Mouse (Mus musculus) CH12.LX (cell line): Measurements from ENCODE around the gene Nim1k. TPM values are rescaled to one million over a fixed set of nuclear protein-coding genes. Genes with fewer than 3 reads are reported as not detected.
"Not testable (repeated sequence)": the region's sequence is repeated elsewhere in the genome, so short reads cannot be mapped to it uniquely, and the experiment has no call there.

Experiments used
- DNase-seq: peaks from one replicate; pipeline ENCODE4 v3.0.0-alpha.2; 2013; ENCODE audit errors: extremely low read depth
- H3K27ac ChIP-seq: 2 replicates; pipeline ENCODE4 v1.5.1; 2012; ENCODE audit warnings: low read depth, mild to moderate bottlenecking, control low read depth, moderate library complexity; ENCODE audit not compliant: insufficient read depth
- H3K27me3 ChIP-seq: replicated peaks from 2 replicates; pipeline ENCODE3; 2012; ENCODE audit warnings: inconsistent platforms
- H3K36me3 ChIP-seq, 2 experiments: replicated peaks in 1 of 2; 2 replicates each; pipeline versions ENCODE3 to v1.6.1; 2012; ENCODE audit warnings: inconsistent platforms in 1 of 2, low read length in 1 of 2, mild to moderate bottlenecking in 1 of 2, mixed read lengths in 1 of 2, moderate library complexity in 1 of 2; ENCODE audit not compliant: control insufficient read depth in 1 of 2, insufficient read depth in 1 of 2
- H3K4me1 ChIP-seq, 2 experiments: 2 replicates each; pipeline ENCODE4 v1.6.1; 2012; ENCODE audit warnings: inconsistent platforms in 1 of 2, moderate library complexity in 1 of 2; ENCODE audit not compliant: insufficient read depth in 2 of 2, control insufficient read depth in 1 of 2
- H3K4me2 ChIP-seq: 2 replicates; pipeline ENCODE4 v1.6.1; 2012; ENCODE audit warnings: low read depth, mild to moderate bottlenecking, control low read depth; ENCODE audit not compliant: poor library complexity, insufficient read depth, severe bottlenecking
- H3K4me3 ChIP-seq, 3 experiments: fragments of 150-350 bp in 1 of 3; sonication (generic) in 1 of 3; replicated peaks in 1 of 3; 2 replicates each; pipeline versions ENCODE3 to v1.5.1; 2011 to 2012; ENCODE audit warnings: low read depth in 2 of 3, low read length in 2 of 3, mild to moderate bottlenecking in 2 of 3, moderate library complexity in 2 of 3, control low read depth in 1 of 3, improper control_type of control experiment in 1 of 3, inconsistent platforms in 1 of 3, mixed read lengths in 1 of 3; ENCODE audit not compliant: poor library complexity in 1 of 3
- H3K79me2 ChIP-seq: replicated peaks from 2 replicates; pipeline ENCODE4 v1.6.1; 2012; ENCODE audit warnings: mild to moderate bottlenecking, moderate library complexity; ENCODE audit not compliant: control insufficient read depth, poor library complexity, insufficient read depth, severe bottlenecking; ENCODE audit errors: extremely low read depth
- H3K9ac ChIP-seq: 2 replicates; pipeline ENCODE4 v1.6.1; 2012; ENCODE audit warnings: low read depth, mild to moderate bottlenecking, control low read depth, moderate library complexity; ENCODE audit not compliant: insufficient read depth
- H3K9me3 ChIP-seq: replicated peaks from 2 replicates; pipeline ENCODE3; 2012; ENCODE audit warnings: low read length, inconsistent platforms, mixed read lengths
- CTCF ChIP-seq, 2 experiments: IDR thresholded peaks in 1 of 2; conservative IDR thresholded peaks in 1 of 2; 2 replicates each; pipeline ENCODE4 v1.5.1; 2011 to 2012; ENCODE audit warnings: low read depth in 2 of 2, low read length in 2 of 2, improper control_type of control experiment in 1 of 2, inconsistent platforms in 1 of 2, mild to moderate bottlenecking in 1 of 2, moderate library complexity in 1 of 2
- E2F4 ChIP-seq: IDR thresholded peaks from 2 replicates; pipeline ENCODE4 v1.6.1; 2011; ENCODE audit warnings: low read depth, low read length, improper control_type of control experiment; ENCODE audit not compliant: insufficient replicate concordance
- ETS1 ChIP-seq: conservative IDR thresholded peaks from 2 replicates; pipeline ENCODE4 v1.6.1; 2012; ENCODE audit warnings: low read depth, mild to moderate bottlenecking, inconsistent platforms, low read length, improper control_type of control experiment, moderate library complexity
- HCFC1 ChIP-seq: IDR thresholded peaks from 2 replicates; pipeline ENCODE4 v1.6.1; 2012; ENCODE audit warnings: low read depth, mild to moderate bottlenecking, inconsistent platforms, low read length, improper control_type of control experiment
- IRF4 ChIP-seq: IDR thresholded peaks from 2 replicates; pipeline ENCODE4 v1.6.1; 2014; ENCODE audit warnings: low read depth, mild to moderate bottlenecking, inconsistent platforms, low read length, improper control_type of control experiment
- JUND ChIP-seq: conservative IDR thresholded peaks from 2 replicates; pipeline ENCODE4 v1.6.1; 2011; ENCODE audit warnings: low read depth, low read length, improper control_type of control experiment
- MAX ChIP-seq: IDR thresholded peaks from 2 replicates; pipeline ENCODE4 v1.6.1; 2011; ENCODE audit warnings: low read length, improper control_type of control experiment
- MAZ ChIP-seq: IDR thresholded peaks from 2 replicates; pipeline ENCODE4 v1.6.1; 2012; ENCODE audit warnings: low read depth, mild to moderate bottlenecking, inconsistent platforms, low read length, improper control_type of control experiment, moderate library complexity
- MEF2A ChIP-seq: IDR thresholded peaks from 2 replicates; pipeline ENCODE4 v1.6.1; 2014; ENCODE audit warnings: low read depth, mild to moderate bottlenecking, inconsistent platforms, low read length, improper control_type of control experiment, borderline replicate concordance
- NRF1 ChIP-seq: IDR thresholded peaks from 2 replicates; pipeline ENCODE4 v1.6.1; 2014; ENCODE audit warnings: low read depth, mild to moderate bottlenecking, inconsistent platforms, low read length, improper control_type of control experiment, moderate library complexity
- RCOR1 ChIP-seq: conservative IDR thresholded peaks from 2 replicates; pipeline ENCODE4 v1.6.1; 2012; ENCODE audit warnings: low read depth, mild to moderate bottlenecking, inconsistent platforms, low read length, improper control_type of control experiment
- SIN3A ChIP-seq: IDR thresholded peaks from 2 replicates; pipeline ENCODE4 v1.6.1; 2012; ENCODE audit warnings: low read length, improper control_type of control experiment, inconsistent platforms
- SMC3 ChIP-seq: IDR thresholded peaks from 2 replicates; pipeline ENCODE4 v1.6.1; 2011; ENCODE audit warnings: low read depth, low read length, improper control_type of control experiment
- dilution Hi-C: fragments of 300-500 bp; cut with MboI; formaldehyde crosslinking; loops from 2 replicates; pipeline ENCODE4 v1.14.3; 2020; ENCODE audit warnings: low sequenced_read_pairs; ENCODE audit not compliant: extremely low pct_unique_long_range_greater_than_20kb, extremely low pct_ligation_motif_present
- in situ Hi-C: fragments of 300-500 bp; cut with MboI; formaldehyde crosslinking; loops from 3 replicates; pipeline ENCODE4 v1.14.3; 2019; ENCODE audit warnings: low sequenced_read_pairs, low pct_ligation_motif_present, low pct_unique_long_range_greater_than_20kb, mixed read lengths
- polyA plus RNA-seq: library from polyadenylated mRNA; unstranded; fragments of >175 nt; gene quantifications from 2 replicates; pipeline ENCODE4 v1.2.1, GENCODE M21; 2012; ENCODE audit warnings: low read depth; ENCODE audit not compliant: insufficient read length
- total RNA-seq, 2 experiments: library from RNA; depleted of rRNA; stranded (reverse); fragments of 300-350 nt in 1 of 2; fragments of >200 nt in 1 of 2; gene quantifications; 2 replicates each; pipeline ENCODE4 v1.2.3; 2012 to 2014

Gene Nim1k
- total and polyA plus RNA-seq, 3 experiments = 0.04 to 0.16 (median 0.09) TPM

GRCm38 (mm10) chr13:119706953-119707352 is 48.7 kb downstream of the Nim1k start:
- Histone ChIP-seq H3K4me3 (no peak overlapping the region), H3K4me1 (no peaks in the 10 kb centered on the region), H3K27ac (no peak overlapping the region), H3K9me3 (no peaks in the 10 kb centered on the region), H3K27me3 (no peaks in the 10 kb centered on the region), H3K9ac (no peak overlapping the region), H3K4me2 (no peak overlapping the region), H3K36me3 (peaks cover 33 to 89% of the 10 kb centered on the region in 2 experiments), H3K79me2 (no peaks in the 10 kb centered on the region)
- TF ChIP-seq CTCF (conservative IDR thresholded peaks at IDR 0.05 in 1 of 2, IDR thresholded peaks at IDR 0.05 in 1 of 2; ENCODE audit: low read depth in 2 of 2, low read length in 2 of 2) (0 out of 4 replicates have a peak, but pooled peaks of 1 of the 2 experiments have one; percentile 11), MAX (no peak), NRF1 (no peak)
- in situ Hi-C loops = no loop called here
- DNase-seq = no peak
- dilution Hi-C loops = no loop called here

GRCm38 (mm10) chr13:119706278-119706880 is 49.3 kb downstream of the Nim1k start:
- H3K9ac ChIP-seq, H3K4me3 ChIP-seq, H3K79me2 ChIP-seq, H3K27me3 ChIP-seq, in situ Hi-C loops, H3K27ac ChIP-seq, DNase-seq, H3K9me3 ChIP-seq, H3K4me1 ChIP-seq, dilution Hi-C loops, H3K4me2 ChIP-seq: not testable (repeated sequence)
- peaks cover 33 to 94% of the 10 kb centered on the region in 2 experiments for H3K36me3 ChIP-seq

- Histone ChIP-seq H3K79me2 (peaks cover 4% of the 10 kb centered on the region; the same call in 1 of the 2 replicates), H3K9ac (no peak overlapping the region), H3K27ac (no peak overlapping the region), H3K27me3 (no peaks in the 10 kb centered on the region), H3K9me3 (no peaks in the 10 kb centered on the region), H3K4me1 (no peaks in the 10 kb centered on the region), H3K36me3 (peaks cover 44 to 94% of the 10 kb centered on the region in 2 experiments), H3K4me2 (no peak overlapping the region), H3K4me3 (no peak overlapping the region)
- dilution Hi-C loops = no loop called here
- TF ChIP-seq CTCF (conservative IDR thresholded peaks at IDR 0.05 in 1 of 2, IDR thresholded peaks at IDR 0.05 in 1 of 2; ENCODE audit: low read depth in 2 of 2, low read length in 2 of 2) = no peak
- no peak for TF ChIP-seq SMC3
- in situ Hi-C loops = no loop called here
- DNase-seq = no peak
Measured at GRCm38 (mm10) chr13:119704280-119704679, 51.4 kb downstream of the Nim1k start.

DNA sequence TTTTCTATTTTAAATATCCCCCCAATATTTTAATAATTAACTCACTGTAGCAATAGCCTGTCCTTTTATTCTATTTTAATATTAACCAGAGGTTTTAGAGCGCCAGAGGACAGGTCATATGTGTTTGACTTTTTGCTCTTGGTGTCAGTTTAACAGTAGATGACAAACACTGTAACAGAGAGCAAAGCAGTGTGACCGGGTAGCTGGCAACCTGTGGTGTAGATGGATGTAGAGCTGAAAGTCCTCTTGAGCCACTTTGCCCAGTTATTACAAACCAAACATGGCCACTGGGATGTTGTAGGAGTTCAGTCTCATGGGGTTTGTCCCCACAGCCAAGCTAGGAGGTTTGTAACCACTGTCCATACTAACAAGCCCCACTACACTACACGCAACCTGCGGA is 57.2 kb downstream of the Nim1k start:
- Histone ChIP-seq H3K9me3 (no peaks in the 10 kb centered on the region), H3K79me2 (peaks cover 43% of the 10 kb centered on the region), H3K4me3 (no peak overlapping the region), H3K9ac (no peak overlapping the region), H3K27ac (no peak overlapping the region), H3K27me3 (no peaks in the 10 kb centered on the region), H3K4me1 (peaks cover 3 to 23% of the 10 kb centered on the region in 2 experiments; a peak in 3 of 4 replicates), H3K4me2 (no peak overlapping the region), H3K36me3 (peaks cover 25 to 73% of the 10 kb centered on the region in 2 experiments)
- no peak for DNase-seq
- TF ChIP-seq RCOR1 (no peak), JUND (no peak), ETS1 (no peak), HCFC1 (no peak), SIN3A (no peak), MAZ (no peak), SMC3 (no peak), MEF2A (no peak), IRF4 (no peak), E2F4 (no peak)
- dilution Hi-C loops (no loop called here), in situ Hi-C loops (no loop called here)
